Mouse (Mus musculus) neural tube, embryonic 11.5 days (tissue): ENCODE results near the gene Ptpdc1. TPM values are rescaled to one million over a fixed set of nuclear protein-coding genes. Genes with fewer than 3 reads are reported as not detected.

Experiments
- ATAC-seq: fragments of 200-750 bp; cut with Nextera tagmentation; 2 replicates; pipeline ENCODE4 v1.8.0; 2017; ENCODE audit warnings: moderate number of reproducible peaks, mild to moderate bottlenecking, moderate TSS enrichment, moderate library complexity; ENCODE audit not compliant: insufficient read depth, low FRiP score, low TSS enrichment
- DNase-seq: peaks from one replicate; pipeline ENCODE4 v3.0.0-alpha.2; 2015; ENCODE audit warnings: low spot score
- H3K27ac ChIP-seq: fragments of 300-500 bp; sonication (generic); 2 replicates; pipeline ENCODE4 v1.5.1; 2014; ENCODE audit warnings: low read depth, mild to moderate bottlenecking, low read length
- H3K27me3 ChIP-seq: fragments of 300-500 bp; sonication (generic); 2 replicates; pipeline ENCODE4 v1.6.1; 2014; ENCODE audit warnings: mild to moderate bottlenecking, low read length, mixed read lengths; ENCODE audit not compliant: control insufficient read depth, insufficient read depth
- H3K36me3 ChIP-seq: fragments of 300-500 bp; sonication (generic); 2 replicates; pipeline ENCODE4 v1.6.1; 2014; ENCODE audit warnings: mild to moderate bottlenecking, low read length, moderate library complexity, mixed read lengths; ENCODE audit not compliant: control insufficient read depth, insufficient read depth
- H3K4me1 ChIP-seq: fragments of 300-500 bp; sonication (generic); 2 replicates; pipeline ENCODE4 v1.6.1; 2014; ENCODE audit warnings: low read length, mixed read lengths; ENCODE audit not compliant: control insufficient read depth, insufficient read depth
- H3K4me2 ChIP-seq: fragments of 300-500 bp; sonication (generic); 2 replicates; pipeline ENCODE4 v1.6.1; 2014; ENCODE audit warnings: low read depth, mild to moderate bottlenecking, moderate library complexity
- H3K4me3 ChIP-seq: fragments of 300-500 bp; sonication (generic); 2 replicates; pipeline ENCODE4 v1.5.1; 2014; ENCODE audit warnings: low read depth, low read length
- H3K9ac ChIP-seq: fragments of 300-500 bp; sonication (generic); 2 replicates; pipeline ENCODE4 v1.6.1; 2014; ENCODE audit warnings: mild to moderate bottlenecking, low read length
- H3K9me3 ChIP-seq: fragments of 300-500 bp; sonication (generic); 2 replicates; pipeline ENCODE4 v1.6.1; 2016; ENCODE audit warnings: low read length; ENCODE audit not compliant: control insufficient read depth
- WGBS: fragments of 180-500 bp; shearing (Covaris S2); extraction: QIAGEN DNeasy Blood & Tissue Kit; methylation state at CpG from one replicate; pipeline ENCODE4 v1.1.7; 2014; 5-methylcytosine and 5-hydroxymethylcytosine counted together
- polyA plus RNA-seq: library from polyadenylated mRNA; unstranded; fragments of >200 nt; fragmentation: Nextera tagmentation; extraction: Ambion mirVana; gene quantifications from 2 replicates; pipeline ENCODE4 v1.2.1, GENCODE M21; 2014

Ptpdc1 gene
- polyA plus RNA-seq, 1 experiment from 2014 or later, result 14.5 TPM

- no peaks in the 10 kb centered on the region for H3K9me3 ChIP-seq
- H3K27me3 ChIP-seq, result no peaks in the 10 kb centered on the region
- H3K9ac ChIP-seq, result no peak overlapping the region
- DNase-seq (no peak), ATAC-seq (no peak)
- H3K4me1 ChIP-seq, result no peaks in the 10 kb centered on the region
- 86% methylated on average over 1 of the region's 1 CpGs for WGBS
- no peaks in the 10 kb centered on the region for H3K36me3 ChIP-seq
- no peak overlapping the region for H3K4me2 ChIP-seq
- H3K27ac ChIP-seq, result no peak overlapping the region
- H3K4me3 ChIP-seq, result no peak overlapping the region
These were observed 69.5 kb downstream of the Ptpdc1 start for GRCm38 (mm10) chr13:48555976-48556375.

DNA sequence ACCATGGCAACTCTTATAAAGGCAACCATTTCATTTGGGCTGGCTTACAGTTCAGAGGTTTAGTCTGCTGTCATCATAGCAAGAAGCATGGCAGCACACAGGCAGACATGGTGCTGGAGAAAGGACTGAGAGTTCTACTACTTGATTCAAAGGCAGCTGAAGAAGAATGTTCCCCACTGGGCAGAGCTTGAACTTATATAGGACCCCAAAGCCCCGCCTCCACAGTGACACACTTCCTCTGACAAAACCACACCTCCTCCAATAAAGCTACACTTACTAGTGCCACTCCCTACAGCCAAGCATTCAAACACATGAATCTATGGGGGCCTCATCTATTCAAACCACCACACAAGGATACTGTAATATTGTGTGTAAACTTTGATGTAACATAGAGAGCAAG, 70.9 kb downstream of the Ptpdc1 start:
- WGBS, result 77% methylated on average over 1 of the region's 1 CpGs
- ATAC-seq, result no peak
- no peaks in the 10 kb centered on the region for H3K9me3 ChIP-seq
- no peak overlapping the region for H3K4me2 ChIP-seq
- no peak overlapping the region for H3K9ac ChIP-seq
- no peak overlapping the region for H3K27ac ChIP-seq
- H3K4me3 ChIP-seq, result no peak overlapping the region
- H3K36me3 ChIP-seq, result no peaks in the 10 kb centered on the region
- H3K4me1 ChIP-seq, result no peaks in the 10 kb centered on the region
- H3K27me3 ChIP-seq, result no peaks in the 10 kb centered on the region
- no peak for DNase-seq

- ATAC-seq (no peak), DNase-seq (no peak)
- Histone ChIP-seq H3K4me2 (no peak overlapping the region), H3K9ac (no peak overlapping the region), H3K9me3 (no peaks in the 10 kb centered on the region), H3K36me3 (no peaks in the 10 kb centered on the region), H3K27ac (no peak overlapping the region), H3K4me3 (no peak overlapping the region), H3K27me3 (no peaks in the 10 kb centered on the region), H3K4me1 (no peaks in the 10 kb centered on the region)
- 82% methylated on average over 5 of the region's 5 CpGs for WGBS
These were observed 72.0 kb downstream of the Ptpdc1 start for GRCm38 (mm10) chr13:48553511-48553910.

GRCm38 (mm10) chr13:48552181-48553090, 73.0 kb downstream of the Ptpdc1 start:
- no peaks in the 10 kb centered on the region for H3K27me3 ChIP-seq
- H3K4me1 ChIP-seq, result no peaks in the 10 kb centered on the region
- H3K9me3 ChIP-seq, result no peaks in the 10 kb centered on the region
- DNase-seq (no peak), ATAC-seq (no peak)
- 87% methylated on average over 21 of the region's 21 CpGs for WGBS
- no peak overlapping the region for H3K4me2 ChIP-seq
- no peak overlapping the region for H3K4me3 ChIP-seq
- no peaks in the 10 kb centered on the region for H3K36me3 ChIP-seq
- no peak overlapping the region for H3K9ac ChIP-seq
- no peak overlapping the region for H3K27ac ChIP-seq

- no peak overlapping the region for H3K9ac ChIP-seq
- no peak overlapping the region for H3K4me3 ChIP-seq
- DNase-seq (no peak), ATAC-seq (no peak)
- H3K36me3 ChIP-seq, result no peaks in the 10 kb centered on the region
- no peaks in the 10 kb centered on the region for H3K27me3 ChIP-seq
- no peak overlapping the region for H3K27ac ChIP-seq
- H3K4me2 ChIP-seq, result no peak overlapping the region
- WGBS, result 94% methylated on average over 5 of the region's 5 CpGs
- no peaks in the 10 kb centered on the region for H3K9me3 ChIP-seq
- H3K4me1 ChIP-seq, result peaks cover 9% of the 10 kb centered on the region
These were observed 77.2 kb downstream of the Ptpdc1 start for GRCm38 (mm10) chr13:48548296-48548695.

- no peak overlapping the region for H3K9ac ChIP-seq
- no peak overlapping the region for H3K27ac ChIP-seq
- peaks cover 9% of the 10 kb centered on the region for H3K4me1 ChIP-seq
- 89% methylated on average over 6 of the region's 6 CpGs for WGBS
- H3K9me3 ChIP-seq, result no peaks in the 10 kb centered on the region
- no peak overlapping the region for H3K4me3 ChIP-seq
- H3K27me3 ChIP-seq, result no peaks in the 10 kb centered on the region
- DNase-seq (no peak), ATAC-seq (no peak)
- H3K4me2 ChIP-seq, result no peak overlapping the region
- no peaks in the 10 kb centered on the region for H3K36me3 ChIP-seq
These were observed 77.8 kb downstream of the Ptpdc1 start for GRCm38 (mm10) chr13:48547623-48548022.

DNA sequence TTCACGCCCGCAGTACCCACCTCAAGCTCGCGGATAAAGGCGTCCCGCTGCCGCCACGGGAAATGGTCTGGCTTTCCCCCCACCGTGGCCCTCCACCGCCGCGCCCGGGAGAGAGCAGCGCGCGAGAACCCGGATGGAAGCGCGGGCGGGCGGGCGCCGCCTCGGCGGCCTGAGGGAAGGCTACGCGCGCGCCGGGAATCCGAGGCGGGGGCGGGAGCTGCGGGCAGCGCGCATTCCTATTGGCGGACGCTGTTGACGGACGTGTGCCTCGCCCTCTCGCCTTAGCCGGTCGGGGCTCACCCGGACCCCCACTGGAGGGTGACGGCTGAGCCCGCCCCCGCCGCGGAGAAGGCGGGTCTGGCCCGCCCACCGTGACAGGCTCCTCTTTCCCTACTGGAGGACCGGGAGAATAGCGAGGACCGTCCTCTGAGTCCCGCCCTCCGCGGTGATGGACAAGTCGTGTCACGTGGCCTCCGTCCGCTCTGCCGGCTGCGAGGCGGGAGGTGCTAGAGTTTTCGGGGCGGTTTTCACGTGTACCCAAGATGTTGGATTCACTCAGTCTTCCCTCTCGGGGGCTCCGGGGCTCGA, 79.0 kb downstream of the Ptpdc1 start:
- H3K4me3 ChIP-seq, result peak overlapping the region; percentile 79
- peaks cover 9% of the 10 kb centered on the region for H3K4me1 ChIP-seq
- no peaks in the 10 kb centered on the region for H3K9me3 ChIP-seq
- H3K9ac ChIP-seq, result peak overlapping the region; percentile 98
- H3K27ac ChIP-seq, result peak overlapping the region; percentile 97
- H3K27me3 ChIP-seq, result no peaks in the 10 kb centered on the region
- peak; percentile 97 for ATAC-seq
- peak overlapping the region; percentile 34 for H3K4me2 ChIP-seq
- no peaks in the 10 kb centered on the region for H3K36me3 ChIP-seq
- WGBS, result 0% methylated on average over 63 of the region's 72 CpGs
- DNase-seq, result peak; percentile 99

DNA sequence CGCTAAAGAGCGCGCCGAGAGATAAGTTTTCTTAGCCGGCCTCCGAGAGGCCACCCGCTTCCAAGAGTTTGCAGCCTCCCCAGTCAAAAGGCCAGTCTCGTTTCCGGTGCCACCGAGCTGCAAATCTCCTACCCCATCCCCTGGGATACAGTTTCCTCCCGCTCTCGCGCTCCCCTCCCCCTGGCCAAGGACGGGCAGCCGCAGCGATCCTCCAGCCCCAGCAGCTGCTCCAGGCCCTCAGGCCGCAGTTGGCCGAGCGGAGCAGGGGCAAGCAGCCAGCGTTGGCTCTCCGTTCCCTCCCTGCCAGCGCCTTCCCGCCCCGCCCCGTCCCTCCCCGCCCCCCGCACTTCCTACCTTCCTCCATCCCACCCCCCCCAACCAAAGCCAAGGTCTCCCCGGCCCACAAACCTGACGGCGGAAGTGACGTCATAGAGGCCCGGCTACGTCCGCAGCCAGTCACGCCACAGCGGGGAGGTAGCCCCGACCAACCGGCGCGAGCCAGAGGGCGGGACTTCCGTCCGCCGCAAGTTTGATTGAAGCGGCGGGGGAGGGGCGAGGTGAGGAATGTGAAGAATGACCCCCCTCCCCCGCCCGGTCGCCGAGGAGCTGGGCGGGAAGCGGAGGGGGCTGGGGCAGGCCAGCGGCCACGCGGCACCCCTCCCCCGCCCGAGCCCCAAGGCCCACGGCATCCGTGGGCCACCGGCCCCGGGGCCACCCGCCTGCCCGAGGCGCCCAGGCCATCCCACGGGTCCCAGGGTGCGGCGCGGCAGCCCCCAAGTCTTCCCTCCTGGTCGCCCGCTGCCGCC, 79.8 kb downstream of the Ptpdc1 start:
- Histone ChIP-seq H3K9ac (peak overlapping the region; percentile 98), H3K4me2 (peak overlapping the region; percentile 59), H3K4me1 (peaks cover 10% of the 10 kb centered on the region), H3K27ac (peak overlapping the region; percentile 97), H3K36me3 (no peaks in the 10 kb centered on the region), H3K4me3 (peak overlapping the region; percentile 79), H3K27me3 (no peaks in the 10 kb centered on the region), H3K9me3 (no peaks in the 10 kb centered on the region)
- peak; percentile 99 for DNase-seq
- under 1% methylated on average over 41 of the region's 72 CpGs for WGBS
- ATAC-seq, result peak; percentile 84
